Mouse (Mus musculus) midbrain, embryonic 10.5 days (tissue): Measurements from ENCODE around the gene Dgcr2. TPM values are rescaled to one million over a fixed set of nuclear protein-coding genes. Genes with fewer than 3 reads are reported as not detected.

ENCODE experiments used
- DNase-seq: peaks from one replicate; pipeline ENCODE4 v3.0.0-alpha.2; 2017; ENCODE audit warnings: low spot score
- H3K27ac ChIP-seq: fragments of 300-500 bp; sonication (generic); replicated peaks from 2 replicates; pipeline ENCODE4 v1.5.1; 2016; ENCODE audit warnings: mild to moderate bottlenecking
- H3K27me3 ChIP-seq: fragments of 300-500 bp; sonication (generic); 2 replicates; pipeline ENCODE4 v1.6.1; 2016; ENCODE audit warnings: low read depth, mild to moderate bottlenecking; ENCODE audit not compliant: poor library complexity, severe bottlenecking
- H3K36me3 ChIP-seq: fragments of 300-500 bp; sonication (generic); 2 replicates; pipeline ENCODE4 v1.6.1; 2016; ENCODE audit warnings: mild to moderate bottlenecking, moderate library complexity
- H3K4me1 ChIP-seq: fragments of 300-500 bp; sonication (generic); 2 replicates; pipeline ENCODE4 v1.6.1; 2016
- H3K4me3 ChIP-seq: fragments of 300-500 bp; sonication (generic); 2 replicates; pipeline ENCODE4 v1.5.1; 2016; ENCODE audit warnings: mild to moderate bottlenecking, moderate library complexity
- H3K9me3 ChIP-seq: fragments of 300-500 bp; sonication (generic); replicated peaks from 2 replicates; pipeline ENCODE4 v1.6.1; 2016; ENCODE audit warnings: mild to moderate bottlenecking
- WGBS: fragments of 180-500 bp; shearing (Covaris S2); methylation state at CpG from one replicate; pipeline ENCODE4 v1.1.7; 2016; 5-methylcytosine and 5-hydroxymethylcytosine counted together
- polyA plus RNA-seq: library from polyadenylated mRNA; unstranded; fragments of >200 nt; fragmentation: Nextera tagmentation; extraction: Ambion mirVana; gene quantifications from 2 replicates; pipeline ENCODE4 v1.2.1, GENCODE M21; 2016

The Dgcr2 gene
- polyA plus RNA-seq, 1 experiment from 2014 or later = 102 TPM

DNA sequence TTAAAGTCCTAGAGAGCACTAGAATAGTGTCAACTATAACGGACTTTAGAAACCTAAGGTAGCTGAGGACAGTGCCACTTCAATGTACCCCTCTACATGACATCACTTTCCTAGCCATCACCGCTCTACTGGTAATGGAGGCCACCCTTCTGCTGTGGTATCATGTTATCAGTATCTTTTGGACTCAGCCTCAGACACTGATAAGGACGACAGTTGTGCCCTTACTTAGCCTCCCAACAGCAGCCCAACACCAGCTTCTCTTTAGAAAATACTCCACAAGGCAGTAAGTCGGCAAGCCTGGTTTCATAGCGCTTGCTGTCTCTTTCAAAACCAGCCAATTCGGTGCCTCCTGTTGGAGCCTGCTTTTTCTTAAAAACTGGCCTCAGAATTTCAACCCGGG lies 63.8 kb downstream of the Dgcr2 start:
- Histone ChIP-seq H3K9me3 (no peaks in the 10 kb centered on the region), H3K27ac (no peak overlapping the region), H3K4me3 (peak overlapping the region; percentile 63), H3K36me3 (peaks cover 6% of the 10 kb centered on the region; the same call in 1 of the 2 replicates), H3K4me1 (peaks cover 24% of the 10 kb centered on the region), H3K27me3 (peaks cover 88% of the 10 kb centered on the region)
- DNase-seq = no peak
- 57% methylated on average over 7 of the region's 7 CpGs for WGBS

DNA sequence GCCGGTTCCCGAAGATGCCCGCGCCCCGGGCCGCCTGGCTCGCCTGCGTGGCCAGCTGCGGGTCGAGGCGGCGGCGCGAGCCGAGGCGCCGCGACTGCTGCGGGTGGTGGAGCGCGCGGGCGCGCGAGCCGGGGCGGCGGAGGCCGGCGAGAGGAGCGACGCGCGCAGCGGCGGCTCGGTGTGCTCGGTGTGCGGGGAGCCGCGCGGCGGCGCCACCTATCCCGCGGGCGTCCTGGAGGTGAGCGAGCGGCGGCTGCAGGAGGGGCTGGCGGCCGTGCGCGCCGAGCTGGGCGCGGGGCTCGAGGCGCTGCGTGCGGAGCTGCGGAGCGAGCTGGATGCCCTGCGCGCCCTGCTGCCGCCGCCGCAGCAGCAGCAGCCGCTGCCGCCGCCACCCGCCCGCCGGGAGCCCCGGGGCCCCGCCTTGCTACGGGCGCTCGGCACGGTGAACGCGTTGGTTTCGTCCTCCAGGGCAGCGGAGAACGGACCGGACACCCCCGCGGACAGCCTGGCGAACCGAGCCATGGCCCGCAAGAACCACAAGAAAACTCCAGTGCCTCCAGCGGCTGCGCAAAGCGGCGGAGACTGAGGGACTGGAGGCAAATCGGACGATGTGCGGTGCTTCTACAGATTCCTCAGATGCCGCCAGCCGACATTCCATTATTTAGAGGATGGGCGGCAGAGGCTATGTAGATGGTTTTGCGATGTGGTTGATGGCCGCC lies 64.5 kb downstream of the Dgcr2 start:
- DNase-seq = peak; percentile 64
- Histone ChIP-seq H3K36me3 (peaks cover 6% of the 10 kb centered on the region; the same call in 1 of the 2 replicates), H3K4me1 (peaks cover 24% of the 10 kb centered on the region), H3K4me3 (peak overlapping the region; percentile 63), H3K27me3 (peaks cover 95% of the 10 kb centered on the region), H3K9me3 (no peaks in the 10 kb centered on the region), H3K27ac (peak overlapping the region; percentile 34)
- 4% methylated on average over 93 of the region's 103 CpGs for WGBS

DNA sequence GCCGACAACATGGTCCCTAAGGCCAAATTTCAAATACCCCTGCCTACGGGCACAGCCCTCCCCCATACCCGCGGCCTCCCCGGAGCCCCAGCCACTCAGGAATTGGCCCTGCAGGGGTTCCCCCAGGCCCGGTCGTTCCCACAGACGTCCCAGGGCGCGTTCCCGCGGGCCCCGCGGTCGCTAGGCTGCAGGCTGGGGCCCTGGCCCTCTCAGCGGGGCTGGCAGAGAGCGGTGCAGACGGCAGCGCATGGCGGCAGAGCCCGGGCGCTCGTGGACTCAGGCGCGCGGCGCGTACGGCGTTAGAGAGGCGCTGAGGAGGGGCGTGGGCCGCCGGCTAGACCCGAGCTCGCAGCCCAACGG lies 65.1 kb downstream of the Dgcr2 start:
- peak overlapping the region; percentile 63 for H3K4me3 ChIP-seq
- DNase-seq = peak; percentile 58
- H3K27me3 ChIP-seq = peaks cover 100% of the 10 kb centered on the region
- H3K9me3 ChIP-seq = no peaks in the 10 kb centered on the region
- under 1% methylated on average over 25 of the region's 37 CpGs for WGBS
- peaks cover 4% of the 10 kb centered on the region; the same call in 1 of the 2 replicates for H3K36me3 ChIP-seq
- H3K27ac ChIP-seq = peak overlapping the region; percentile 34
- peaks cover 24% of the 10 kb centered on the region for H3K4me1 ChIP-seq

DNA sequence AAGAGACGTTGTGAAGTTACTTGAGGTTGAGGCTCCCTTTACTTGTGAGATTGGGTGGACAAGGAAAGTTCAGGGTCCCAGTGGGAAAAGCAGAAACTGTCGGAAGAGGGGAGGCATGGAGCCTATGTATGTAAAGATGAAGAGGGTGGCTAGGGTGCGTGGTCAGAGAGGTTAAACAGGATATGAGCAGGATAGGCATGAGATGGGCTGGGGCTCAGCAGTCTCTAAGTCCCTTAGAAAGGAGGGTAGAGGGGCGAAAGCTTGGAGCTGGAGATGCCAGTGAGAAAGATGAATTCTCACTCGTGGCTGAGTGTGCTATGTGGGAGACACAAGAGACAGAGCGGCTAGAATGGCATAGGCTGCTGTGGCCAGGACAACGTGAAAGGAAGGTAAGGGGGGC lies 65.5 kb downstream of the Dgcr2 start, which contains the start of gene B830017H08Rik:
TSS of gene B830017H08Rik (plus strand) at position 301 of the 400 bp plus-strand sequence.
- Histone ChIP-seq H3K4me3 (peak within 1 kb of the TSS; percentile 63), H3K36me3 (peaks cover 1% of the 10 kb centered on the region; the same call in 1 of the 2 replicates), H3K4me1 (peaks cover 24% of the 10 kb centered on the region), H3K27ac (peak within 1 kb of the TSS; percentile 34), H3K9me3 (no peaks in the 10 kb centered on the region), H3K27me3 (peaks cover 100% of the 10 kb centered on the region)
- DNase-seq = no peak
- WGBS = 23% methylated on average over 7 of the region's 7 CpGs

DNA sequence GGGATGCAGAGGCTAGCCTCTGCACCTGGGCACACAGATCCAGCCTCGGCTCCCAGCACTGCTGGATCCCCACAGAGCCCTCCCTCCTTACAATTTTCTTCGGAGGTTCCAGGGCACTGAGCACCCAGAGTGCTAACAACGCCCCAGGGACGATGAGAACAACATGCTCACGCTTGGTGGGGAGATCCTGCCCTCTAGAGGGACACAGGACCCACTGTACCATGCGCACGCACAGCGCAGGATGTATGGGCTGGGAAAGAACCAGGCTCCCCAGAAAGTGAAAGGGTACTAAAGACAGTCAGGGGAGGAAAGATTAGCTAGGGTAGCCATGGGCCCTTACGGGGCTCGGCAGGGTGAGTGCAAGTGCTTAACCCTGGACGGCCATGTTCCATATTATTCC lies 66.6 kb downstream of the Dgcr2 start:
- Histone ChIP-seq H3K9me3 (no peaks in the 10 kb centered on the region), H3K27ac (no peak overlapping the region), H3K27me3 (peaks cover 99% of the 10 kb centered on the region), H3K4me1 (peaks cover 24% of the 10 kb centered on the region), H3K4me3 (no peak overlapping the region), H3K36me3 (no peaks in the 10 kb centered on the region)
- WGBS = 11% methylated on average over 11 of the region's 11 CpGs
- DNase-seq = no peak

DNA sequence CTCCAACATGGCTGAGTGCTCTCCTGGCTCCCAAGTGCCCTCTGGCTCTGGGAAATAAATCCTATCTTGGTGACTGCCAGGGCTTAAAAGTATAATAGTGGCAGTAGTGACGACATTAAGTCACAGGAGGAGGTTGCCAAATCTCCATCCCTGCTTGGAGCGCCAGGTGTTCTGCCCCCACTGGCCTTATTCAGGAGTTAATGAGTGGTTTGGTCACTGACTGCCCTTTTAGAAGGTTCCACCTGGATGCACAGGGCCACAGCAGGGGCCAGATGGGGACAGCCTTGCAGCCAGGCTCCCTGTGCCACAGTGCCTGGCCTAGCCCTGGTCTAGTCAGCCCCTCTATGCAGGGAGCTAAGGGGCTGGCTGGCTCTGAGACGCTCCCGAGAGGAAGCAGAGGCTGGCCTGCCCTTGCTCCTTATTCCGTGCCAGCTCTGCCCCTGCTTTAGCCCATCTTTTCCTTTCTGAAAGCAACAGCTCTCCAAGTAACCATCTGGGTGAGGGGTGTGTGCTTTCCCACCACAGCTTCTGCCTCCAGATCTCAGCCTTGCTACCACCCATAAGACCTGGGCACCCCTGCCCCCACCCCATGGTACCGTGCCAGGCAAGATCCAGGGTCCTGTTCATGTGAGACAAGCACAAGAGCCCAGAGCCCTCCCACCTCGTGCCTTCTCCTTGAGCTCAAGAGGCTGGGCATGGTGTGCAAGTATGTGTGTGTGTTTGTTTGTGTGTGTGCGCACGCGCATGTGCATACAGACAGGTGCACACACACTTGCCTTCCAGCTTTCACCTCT lies 67.8 kb downstream of the Dgcr2 start:
- Histone ChIP-seq H3K36me3 (no peaks in the 10 kb centered on the region), H3K27me3 (peaks cover 87% of the 10 kb centered on the region), H3K4me3 (no peak overlapping the region), H3K4me1 (peaks cover 24% of the 10 kb centered on the region), H3K9me3 (no peaks in the 10 kb centered on the region), H3K27ac (no peak overlapping the region)
- 57% methylated on average over 10 of the region's 10 CpGs for WGBS
- no peak for DNase-seq

DNA sequence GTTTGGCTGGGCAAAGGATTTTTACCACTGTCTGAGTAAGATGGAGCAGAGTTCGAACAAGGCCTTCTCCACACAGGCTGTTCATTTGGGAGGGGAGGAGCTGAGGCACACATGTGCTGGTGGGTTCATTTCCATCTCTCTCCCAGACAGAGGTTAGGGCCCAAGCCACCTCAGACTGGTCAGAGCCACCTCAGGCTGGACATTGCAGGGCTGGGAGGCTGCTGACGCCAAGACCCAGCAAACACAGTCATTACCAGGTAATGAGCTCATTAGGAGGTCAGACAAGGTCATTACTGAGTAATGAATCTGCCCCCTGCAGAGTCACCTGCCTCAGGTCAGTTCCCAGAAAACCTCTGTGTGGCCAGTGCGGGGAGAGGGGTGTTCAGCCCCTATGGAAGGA lies 69.5 kb downstream of the Dgcr2 start:
- DNase-seq = no peak
- H3K27me3 ChIP-seq = peaks cover 70% of the 10 kb centered on the region

DNA sequence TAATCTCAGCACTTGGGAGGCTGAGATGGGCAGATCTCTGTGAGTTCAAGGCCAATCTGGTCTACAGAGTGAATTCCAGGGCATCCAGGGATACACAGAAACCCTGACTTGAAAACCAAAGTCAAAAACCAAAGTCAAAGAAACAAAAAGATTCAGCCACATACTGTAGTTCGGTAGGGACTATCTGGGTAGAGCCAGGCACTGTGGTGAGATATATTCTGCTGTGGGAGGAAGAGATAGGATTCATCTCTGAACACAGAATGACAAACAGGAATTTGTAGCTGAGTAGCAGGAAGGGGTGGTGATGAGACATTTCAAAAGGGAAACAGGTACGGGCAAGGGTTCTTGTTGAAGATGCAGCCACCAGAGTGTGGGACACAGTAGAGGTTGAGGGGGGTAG lies 70.1 kb downstream of the Dgcr2 start:
- 94% methylated on average over 2 of the region's 2 CpGs for whole genome bisulfite sequencing
- no peak for DNase-seq
- Histone ChIP-seq H3K4me3 (no peak overlapping the region), H3K36me3 (no peaks in the 10 kb centered on the region), H3K27me3 (peaks cover 64% of the 10 kb centered on the region), H3K27ac (no peak overlapping the region), H3K9me3 (no peaks in the 10 kb centered on the region), H3K4me1 (peaks cover 9% of the 10 kb centered on the region)

More for the DNA sequence above, 69.5 kb downstream of the Dgcr2 start:
- Histone ChIP-seq H3K4me3 (no peak overlapping the region), H3K4me1 (peaks cover 16% of the 10 kb centered on the region), H3K9me3 (no peaks in the 10 kb centered on the region), H3K36me3 (no peaks in the 10 kb centered on the region), H3K27ac (no peak overlapping the region)
- 81% methylated on average over 3 of the region's 3 CpGs for whole genome bisulfite sequencing

DNA sequence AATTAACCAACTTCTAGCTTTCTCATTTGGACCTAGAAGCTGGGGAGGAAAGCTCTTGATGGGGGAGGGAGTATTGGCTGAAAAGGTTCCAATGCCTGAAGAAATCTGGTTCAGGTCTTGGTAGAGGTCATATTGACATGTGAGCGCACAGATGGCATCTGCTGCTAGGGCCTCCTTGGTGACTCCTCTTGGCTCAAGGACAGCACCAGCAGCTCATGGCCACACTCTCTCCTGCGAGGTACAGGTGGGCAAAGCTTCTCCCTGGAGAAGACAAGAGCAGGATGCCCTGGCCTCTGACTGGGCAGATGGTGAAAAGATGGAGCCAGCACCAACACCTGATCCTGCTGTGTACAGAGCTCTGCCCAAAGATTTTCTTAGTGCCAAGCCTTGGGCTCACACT lies 71.9 kb downstream of the Dgcr2 start:
- no peak for DNase-seq
- H3K4me3 ChIP-seq = no peak overlapping the region
- no peak overlapping the region for H3K27ac ChIP-seq
- WGBS = 91% methylated on average over 2 of the region's 2 CpGs
- H3K4me1 ChIP-seq = peaks cover 4% of the 10 kb centered on the region; the same call in 1 of the 2 replicates
- peaks cover 46% of the 10 kb centered on the region for H3K27me3 ChIP-seq
- H3K9me3 ChIP-seq = no peaks in the 10 kb centered on the region
- no peaks in the 10 kb centered on the region for H3K36me3 ChIP-seq

DNA sequence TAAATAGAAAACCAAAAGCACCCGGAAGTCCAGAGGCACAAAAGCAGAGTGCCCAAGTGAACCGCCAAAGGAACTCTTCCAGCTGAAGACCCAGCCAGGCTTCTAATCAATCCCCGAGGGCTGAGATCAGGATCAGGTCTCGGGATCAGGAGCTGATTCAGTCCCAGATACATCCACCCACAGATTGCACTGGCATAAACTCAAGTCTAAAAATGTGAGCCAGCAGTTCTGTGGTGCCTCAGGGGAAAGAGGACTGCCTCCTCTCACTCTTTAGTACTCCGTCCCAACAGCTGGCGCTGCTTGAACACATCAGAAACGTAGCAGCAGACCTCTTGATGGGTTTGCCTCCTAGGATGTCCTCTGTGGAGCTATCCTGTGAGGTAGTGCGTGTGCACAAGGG lies 81.8 kb downstream of the Dgcr2 start:
- Histone ChIP-seq H3K27me3 (peaks cover 64% of the 10 kb centered on the region), H3K36me3 (no peaks in the 10 kb centered on the region), H3K27ac (no peak overlapping the region), H3K4me1 (peaks cover 14% of the 10 kb centered on the region), H3K4me3 (no peak overlapping the region), H3K9me3 (no peaks in the 10 kb centered on the region)
- 80% methylated on average over 8 of the region's 8 CpGs for WGBS
- no peak for DNase-seq

DNA sequence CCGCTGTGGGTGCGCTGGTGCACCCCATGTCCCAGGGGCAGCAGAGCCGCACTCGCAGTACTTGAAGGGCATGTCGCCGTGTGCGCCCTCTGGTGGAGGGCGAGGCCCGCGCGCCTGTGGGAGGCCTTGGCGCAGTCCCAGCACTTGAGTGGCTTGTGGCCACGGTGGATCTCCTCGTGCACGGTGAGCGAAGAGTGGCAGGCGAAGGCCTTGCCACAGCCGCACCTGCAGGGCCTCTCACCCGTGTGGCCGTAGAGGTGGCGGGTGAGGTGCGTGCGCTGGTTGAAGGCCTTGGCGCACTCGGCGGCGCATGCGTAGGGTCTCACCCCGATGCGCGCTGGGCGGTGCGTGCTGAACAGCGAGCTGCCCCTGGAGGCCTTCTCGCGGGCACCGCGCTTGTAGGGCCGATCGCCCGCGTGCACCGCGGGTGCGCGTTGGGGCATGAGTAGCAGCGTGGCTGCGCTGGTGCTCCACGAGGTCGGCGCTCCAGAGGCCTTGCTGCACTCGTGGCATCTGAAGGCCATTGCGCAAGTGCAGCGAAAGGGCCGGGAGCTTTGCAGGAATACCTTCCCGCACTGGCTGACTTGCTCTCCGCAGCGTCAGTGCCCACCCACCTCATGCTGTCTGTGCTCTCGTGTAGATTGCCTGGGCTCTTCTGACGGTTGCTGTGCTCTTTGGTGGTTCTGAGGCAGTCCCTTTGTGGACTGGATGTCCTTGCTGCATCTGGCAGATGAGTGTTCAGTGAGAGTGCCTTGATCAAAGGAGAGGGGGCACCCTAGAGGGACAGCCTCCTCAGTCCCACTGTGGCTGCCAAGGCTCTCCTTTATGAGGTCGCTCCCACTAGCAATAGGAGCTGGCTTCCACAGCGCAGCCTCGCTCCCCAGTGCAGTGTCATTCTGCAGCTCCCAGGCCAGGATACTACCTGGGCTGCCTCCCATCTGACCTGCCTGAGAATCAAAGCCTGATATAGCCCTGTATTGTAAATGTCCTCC lies 82.7 kb downstream of the Dgcr2 start:
- peaks cover 14% of the 10 kb centered on the region for H3K4me1 ChIP-seq
- peak overlapping the region; percentile 86 for H3K27ac ChIP-seq
- WGBS = 2% methylated on average over 63 of the region's 63 CpGs
- DNase-seq = peak; percentile 86
- H3K36me3 ChIP-seq = no peaks in the 10 kb centered on the region
- H3K27me3 ChIP-seq = peaks cover 70% of the 10 kb centered on the region
- H3K9me3 ChIP-seq = no peaks in the 10 kb centered on the region
- peak overlapping the region; percentile 61 for H3K4me3 ChIP-seq

DNA sequence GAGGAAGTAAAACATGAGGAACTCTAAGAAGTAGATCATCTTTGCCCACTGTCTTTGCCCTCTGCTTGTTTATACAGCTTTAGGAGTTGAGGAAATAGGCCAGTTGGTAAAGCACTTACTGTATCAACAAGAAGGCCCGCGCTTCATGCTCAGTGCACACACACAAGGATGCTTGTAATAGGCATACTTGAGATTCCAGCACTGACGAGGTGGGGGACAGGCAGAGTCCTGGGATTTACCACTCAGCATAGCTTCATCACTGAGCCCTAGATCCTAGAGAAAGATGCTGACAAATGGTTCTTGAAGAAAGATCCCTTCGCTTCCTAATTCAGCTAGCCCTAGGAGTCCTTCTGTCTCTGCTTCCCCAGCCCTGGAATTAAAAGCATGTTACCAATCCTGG lies 85.2 kb downstream of the Dgcr2 start:
- no peaks in the 10 kb centered on the region for H3K9me3 ChIP-seq
- no peak for DNase-seq
- H3K27ac ChIP-seq = no peak overlapping the region
- H3K36me3 ChIP-seq = no peaks in the 10 kb centered on the region
- 62% methylated on average over 4 of the region's 4 CpGs for WGBS
- no peak overlapping the region for H3K4me3 ChIP-seq
- H3K27me3 ChIP-seq = peaks cover 91% of the 10 kb centered on the region
- peaks cover 25% of the 10 kb centered on the region for H3K4me1 ChIP-seq
